8 mouse cellular contexts compared by ENCODE assay signal in the genomic region with DNA sequence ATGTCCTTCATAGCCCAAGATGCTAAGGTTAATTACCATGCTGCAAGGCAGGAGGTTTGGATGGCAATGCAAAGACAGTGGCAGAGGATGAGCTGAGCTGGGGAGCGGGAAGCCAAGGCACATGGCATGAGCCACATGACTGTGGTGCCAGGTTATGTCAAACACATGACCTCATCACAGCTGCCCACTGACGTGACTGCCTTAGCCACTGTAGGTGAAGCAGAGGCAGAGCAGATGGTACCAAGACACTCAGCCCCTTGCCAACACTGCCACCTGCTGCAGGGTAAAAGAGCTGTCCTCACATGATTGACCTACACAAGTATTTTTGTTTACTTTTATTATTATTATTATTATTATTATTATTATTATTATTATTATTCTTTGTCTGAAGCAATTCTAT.
DNase-seq lines count a peak whose midpoint lies in the region; ATAC-seq and TF ChIP-seq lines count a peak whose summit lies in the region.

No protein-coding gene starts in this region.

- ATAC-seq in hindbrain, embryonic 12.5 days (ENCODE audit: low FRiP score): no peak
- 0 out of 2 replicates have a peak, but pooled peaks have one; percentile 17 for ATAC-seq in kidney, postnatal 0 days (replicated peaks; ENCODE audit: low FRiP score, low read depth)

- peak; percentile 6; the same call in 1 of the 2 replicates for TF ChIP-seq CTCF in spleen, adult 2 months (IDR thresholded peaks at IDR 0.05; ENCODE audit: extremely low read depth, insufficient read depth, insufficient read length, insufficient replicate concordance)
- TF ChIP-seq CTCF in cortical plate, adult 2 months (IDR thresholded peaks at IDR 0.05; ENCODE audit: extremely low read depth, insufficient read depth, low read length): peak; percentile 56
- peak; percentile 65 for TF ChIP-seq CTCF in kidney, postnatal 0 days (IDR thresholded peaks at IDR 0.05; ENCODE audit: low read depth)

- H3K4me3 ChIP-seq in hindbrain, embryonic 10.5 days: no peak overlapping the region
- H3K4me3 ChIP-seq in hindbrain, embryonic 12.5 days: no peak overlapping the region
- no peak overlapping the region for H3K4me3 ChIP-seq in spleen, adult 2 months (ENCODE audit: extremely low read depth, insufficient read depth, insufficient read length)
- H3K4me3 ChIP-seq in cortical plate, adult 2 months (ENCODE audit: insufficient read depth, low read length): no peak overlapping the region
- no peak overlapping the region for H3K4me3 ChIP-seq in kidney, postnatal 0 days (replicated peaks; ENCODE audit: low read depth, low read length)

- no peaks in the 10 kb centered on the region for H3K36me3 ChIP-seq in hindbrain, embryonic 10.5 days
- no peaks in the 10 kb centered on the region for H3K36me3 ChIP-seq in hindbrain, embryonic 12.5 days
- H3K36me3 ChIP-seq in spleen, adult 2 months (ENCODE audit: control insufficient read depth, insufficient read depth, low read length): no peaks in the 10 kb centered on the region
- H3K36me3 ChIP-seq in kidney, postnatal 0 days (ENCODE audit: insufficient read depth, low read length): no peaks in the 10 kb centered on the region

- no peak overlapping the region for H3K4me2 ChIP-seq in hindbrain, embryonic 12.5 days (replicated peaks)
- no peak overlapping the region for H3K4me2 ChIP-seq in kidney, postnatal 0 days (ENCODE audit: low read length)

- no peaks in the 10 kb centered on the region for H3K9me3 ChIP-seq in hindbrain, embryonic 10.5 days
- no peaks in the 10 kb centered on the region for H3K9me3 ChIP-seq in hindbrain, embryonic 12.5 days (replicated peaks)
- no peaks in the 10 kb centered on the region for H3K9me3 ChIP-seq in kidney, postnatal 0 days (replicated peaks; ENCODE audit: low read length)

- H3K27ac ChIP-seq in hindbrain, embryonic 10.5 days: no peak overlapping the region
- H3K27ac ChIP-seq in hindbrain, embryonic 12.5 days: no peak overlapping the region
- no peak overlapping the region for H3K27ac ChIP-seq in spleen, adult 2 months (ENCODE audit: insufficient read depth, low read length)
- H3K27ac ChIP-seq in cortical plate, adult 2 months (ENCODE audit: insufficient read depth, low read length): no peak overlapping the region
- no peak overlapping the region for H3K27ac ChIP-seq in kidney, postnatal 0 days

- H3K27me3 ChIP-seq in hindbrain, embryonic 10.5 days (ENCODE audit: insufficient read depth, poor library complexity, severe bottlenecking): no peaks in the 10 kb centered on the region
- no peaks in the 10 kb centered on the region for H3K27me3 ChIP-seq in hindbrain, embryonic 12.5 days
- H3K27me3 ChIP-seq in spleen, adult 2 months (ENCODE audit: control insufficient read depth, insufficient read depth, low read length): no peaks in the 10 kb centered on the region
- H3K27me3 ChIP-seq in kidney, postnatal 0 days (ENCODE audit: insufficient read depth, low read length): no peaks in the 10 kb centered on the region

- TF ChIP-seq POLR2A in spleen, adult 2 months (IDR thresholded peaks at IDR 0.05; ENCODE audit: low read depth, low read length): no peak
- TF ChIP-seq POLR2A in cortical plate, adult 2 months (IDR thresholded peaks at IDR 0.05; ENCODE audit: extremely low read depth, insufficient read depth, low read length): no peak

- no peak overlapping the region for H3K9ac ChIP-seq in hindbrain, embryonic 12.5 days
- no peak overlapping the region for H3K9ac ChIP-seq in kidney, postnatal 0 days (ENCODE audit: low read depth, low read length)

- 0 out of 2 replicates have a peak, but pooled peaks cover 7% of the 10 kb centered on the region for H3K4me1 ChIP-seq in hindbrain, embryonic 10.5 days (replicated peaks)
- no peaks in the 10 kb centered on the region for H3K4me1 ChIP-seq in hindbrain, embryonic 12.5 days
- no peaks in the 10 kb centered on the region for H3K4me1 ChIP-seq in spleen, adult 2 months (ENCODE audit: control insufficient read depth, insufficient read depth, insufficient read length)
- H3K4me1 ChIP-seq in cortical plate, adult 2 months (ENCODE audit: control insufficient read depth, insufficient read depth, low read length): no peaks in the 10 kb centered on the region
- H3K4me1 ChIP-seq in kidney, postnatal 0 days (replicated peaks; ENCODE audit: insufficient read depth, low read length): no peaks in the 10 kb centered on the region

- peak; percentile 23 for DNase-seq in hindbrain, embryonic 10.5 days (ENCODE audit: low spot score)
- DNase-seq in spleen, adult 2 months (ENCODE audit: low read depth in 1 of 2, low spot score in 2 of 2): no peak
- DNase-seq in spleen, adult 12 weeks (ENCODE audit: low spot score): no peak
- DNase-seq in kidney, postnatal 0 days (ENCODE audit: low spot score): peak; percentile 5
- DNase-seq in natural killer cell, adult 2 months (ENCODE audit: low spot score in 2 of 2): peak; percentile 9 to 20
- DNase-seq in frontal cortex, postnatal 10 days (ENCODE audit: low spot score in 2 of 2): no peak

- 76% methylated on average over 2 of the region's 2 CpGs for WGBS in hindbrain, embryonic 10.5 days
- 57% methylated on average over 2 of the region's 2 CpGs for WGBS in hindbrain, embryonic 12.5 days
- WGBS in spleen, adult 2 months: 42% methylated on average over 2 of the region's 2 CpGs
- WGBS in kidney, postnatal 0 days: 66% methylated on average over 2 of the region's 2 CpGs

Comparison
In these comparisons a context has a peak if more than half of its experiments do, and no peak if none do; other contexts are left out.
1. DNase-seq: peak in hindbrain, embryonic 10.5 days (single experiment), kidney, postnatal 0 days (single experiment) and natural killer cell, adult 2 months (2 of 2); none in spleen, adult 2 months (0 of 2), spleen, adult 12 weeks (single experiment) and frontal cortex, postnatal 10 days (0 of 2).
2. CTCF ChIP-seq: peak in every context shown above with its lines; median percentile 65 in kidney, postnatal 0 days; 56 in cortical plate, adult 2 months; 6 in spleen, adult 2 months.